Mouse (Mus musculus): ENCODE results near the gene Trmt44. TPM values are rescaled to one million over a fixed set of nuclear protein-coding genes. Genes with fewer than 3 reads are reported as not detected.

Gene Trmt44
- polyA plus RNA-seq, 1 experiment = 6.5 TPM

GRCm38 (mm10) chr5:35596169-35597160, 21.6 kb upstream of the Trmt44 start:
- TF ChIP-seq GATA1 (IDR thresholded peaks at IDR 0.05; ENCODE audit: low read length) = no peak

DNA sequence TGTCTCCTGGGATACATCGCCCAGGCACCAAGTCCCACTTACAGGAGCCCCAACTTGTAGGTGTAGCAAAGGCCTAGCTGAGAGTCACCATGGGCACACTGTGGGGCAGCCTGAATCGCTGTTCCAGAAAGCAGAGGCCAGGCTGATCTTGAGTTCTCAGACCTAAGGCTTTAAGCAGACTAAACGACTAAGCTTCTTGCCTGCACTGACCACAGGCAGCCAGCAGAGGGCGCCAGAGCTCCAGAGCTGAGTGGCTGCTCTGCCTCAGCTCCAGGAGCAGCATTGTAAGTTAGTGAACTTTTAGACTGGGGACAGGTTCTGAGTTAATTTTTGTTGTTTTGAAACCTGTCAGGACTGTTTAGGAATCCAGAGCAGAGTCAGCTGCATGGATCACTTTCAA, 20.8 kb upstream of the Trmt44 start:
- TF ChIP-seq GATA1 (IDR thresholded peaks at IDR 0.05; ENCODE audit: low read length) = no peak

GRCm38 (mm10) chr5:35594768-35595167, 19.9 kb upstream of the Trmt44 start:
- TF ChIP-seq GATA1 (IDR thresholded peaks at IDR 0.05; ENCODE audit: low read length) = no peak

DNA sequence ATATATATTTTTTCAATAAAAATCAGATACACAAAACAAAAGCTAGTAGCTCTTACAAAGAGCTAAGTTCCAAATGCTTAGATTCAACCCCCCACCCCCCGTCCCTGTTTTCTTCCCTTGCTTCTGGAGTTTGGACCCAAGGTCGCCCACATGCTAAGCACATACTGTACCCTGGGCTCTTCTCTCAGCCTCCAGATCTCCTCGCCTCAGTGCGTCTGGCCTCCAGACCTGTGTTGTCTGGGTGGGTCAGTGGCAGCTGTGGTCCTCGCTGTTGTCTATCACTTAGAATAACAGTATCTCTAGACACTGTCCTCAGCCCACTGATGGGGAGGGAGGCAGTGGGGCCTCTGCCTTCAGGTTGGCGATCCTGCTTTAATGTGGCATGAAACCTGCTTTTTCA, 18.4 kb upstream of the Trmt44 start:
- TF ChIP-seq GATA1 (IDR thresholded peaks at IDR 0.05; ENCODE audit: low read length) = no peak

GRCm38 (mm10) chr5:35592824-35593223, 18.0 kb upstream of the Trmt44 start:
- TF ChIP-seq GATA1 (IDR thresholded peaks at IDR 0.05; ENCODE audit: low read length) = no peak

DNA sequence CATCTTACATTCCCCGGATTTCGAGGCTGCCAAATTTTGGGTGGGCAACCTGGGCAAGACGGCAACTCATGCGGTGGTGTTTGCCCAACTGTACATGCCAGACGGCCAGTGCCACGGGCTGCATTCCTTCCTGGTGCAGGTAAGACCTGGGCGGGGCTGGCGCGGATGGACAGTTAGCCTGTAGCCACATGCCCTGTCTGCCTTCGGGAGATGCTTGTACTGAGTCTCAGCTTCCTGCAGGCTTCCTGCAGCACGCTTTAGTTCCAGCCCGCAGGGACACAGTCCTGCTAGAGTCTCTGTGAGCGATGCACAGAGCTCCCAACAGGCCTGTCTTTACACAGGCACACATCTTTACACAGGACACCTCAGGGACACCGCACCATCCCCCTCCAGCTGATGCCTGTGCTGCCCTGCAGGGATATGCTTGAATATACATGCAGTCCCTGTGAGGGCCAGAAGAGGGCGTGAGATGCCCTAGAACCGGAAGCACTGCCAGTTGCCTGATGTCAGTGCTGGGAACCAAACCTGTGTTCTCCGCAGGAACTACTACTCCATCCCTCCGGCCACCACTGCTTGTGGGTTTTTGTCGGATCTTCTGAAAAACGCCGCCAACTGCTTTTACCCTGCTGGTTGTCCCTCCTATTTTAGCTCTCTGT, 17.3 kb upstream of the Trmt44 start:
- no peak for TF ChIP-seq GATA1 (IDR thresholded peaks at IDR 0.05; ENCODE audit: low read length)

DNA sequence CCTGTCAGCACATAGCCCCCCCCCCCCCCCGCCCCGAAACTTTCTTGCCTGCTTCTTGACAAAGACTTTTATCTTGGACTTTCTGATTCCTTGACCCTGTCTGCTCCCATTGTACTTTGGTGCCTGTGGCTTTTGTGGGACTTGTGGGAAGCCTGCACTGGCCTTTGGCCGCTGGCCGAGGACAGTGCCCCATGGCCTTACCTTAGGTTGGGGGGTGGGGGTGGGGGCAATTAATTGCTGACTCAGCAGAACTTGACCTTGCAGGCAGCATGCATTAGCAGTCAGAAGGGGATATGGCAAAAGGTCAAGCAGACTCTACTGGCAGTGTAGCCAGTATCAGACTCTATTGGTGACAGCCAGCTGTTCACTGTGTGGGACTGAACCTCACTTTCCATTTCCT, 16.6 kb upstream of the Trmt44 start:
- no peak for TF ChIP-seq GATA1 (IDR thresholded peaks at IDR 0.05; ENCODE audit: low read length)

GRCm38 (mm10) chr5:35583221-35583783, 8.4 kb upstream of the Trmt44 start:
- TF ChIP-seq GATA1 (IDR thresholded peaks at IDR 0.05; ENCODE audit: low read length) = no peak

- TF ChIP-seq GATA1 (IDR thresholded peaks at IDR 0.05; ENCODE audit: low read length) = no peak
These were observed 7.8 kb upstream of the Trmt44 start, which contains the start of gene Acox3 for GRCm38 (mm10) chr5:35582445-35583220. Acox3 (plus strand) TSS chr5:35583040.

GRCm38 (mm10) chr5:35580156-35580922, 5.5 kb upstream of the Trmt44 start:
- no peak for TF ChIP-seq GATA1 (IDR thresholded peaks at IDR 0.05; ENCODE audit: low read length)

DNA sequence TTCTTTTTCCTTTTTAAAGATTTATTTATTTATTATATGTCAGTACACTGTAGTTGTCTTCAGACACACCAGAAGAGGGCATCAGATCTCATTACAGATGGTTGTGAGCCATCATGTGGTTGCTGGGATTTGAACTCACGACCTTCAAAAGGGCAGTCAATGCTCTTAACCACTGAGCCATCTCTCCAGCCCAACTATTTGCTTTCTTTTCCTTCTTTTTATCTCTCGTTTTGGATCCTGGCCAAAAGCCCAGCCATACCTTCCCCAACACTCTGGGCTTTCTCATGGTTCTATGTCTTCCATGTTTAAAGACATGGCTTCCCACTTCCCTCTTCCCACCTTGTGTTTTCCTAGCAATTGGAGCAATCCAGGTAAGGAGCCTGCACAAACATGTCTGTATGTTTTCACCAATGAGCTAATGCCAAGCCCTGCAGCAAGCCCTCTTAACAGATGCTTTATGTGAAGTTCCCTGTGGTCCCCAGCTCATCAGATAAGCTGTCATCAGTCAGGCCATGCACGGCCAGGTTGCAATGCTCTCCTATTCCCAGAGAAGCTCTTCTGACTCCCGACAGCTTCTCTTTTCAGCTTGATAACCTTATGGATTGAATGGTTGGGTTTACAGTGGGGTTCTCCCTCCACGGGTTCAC, 4.5 kb upstream of the Trmt44 start:
- no peak for TF ChIP-seq GATA1 (IDR thresholded peaks at IDR 0.05; ENCODE audit: low read length)

DNA sequence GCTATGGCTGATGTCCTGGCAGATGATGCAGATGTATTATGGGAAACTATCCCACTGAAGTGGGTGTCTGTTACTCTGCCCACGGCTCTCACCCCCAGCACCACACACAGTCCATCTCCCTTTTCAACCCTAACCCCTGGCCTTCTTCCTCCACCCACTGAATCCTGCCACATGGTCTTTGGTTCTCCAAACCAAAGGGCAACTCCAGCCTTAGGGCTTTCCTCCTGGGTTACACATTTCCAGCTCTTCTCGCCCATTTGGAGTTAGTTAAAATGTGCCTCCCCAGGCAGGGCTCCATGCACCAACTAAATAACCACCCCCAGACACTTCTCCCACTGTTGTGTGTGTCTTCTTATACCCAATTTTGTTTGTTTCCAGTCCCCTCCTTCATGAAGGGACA, 3.5 kb upstream of the Trmt44 start:
- TF ChIP-seq GATA1 (IDR thresholded peaks at IDR 0.05; ENCODE audit: low read length) = no peak

DNA sequence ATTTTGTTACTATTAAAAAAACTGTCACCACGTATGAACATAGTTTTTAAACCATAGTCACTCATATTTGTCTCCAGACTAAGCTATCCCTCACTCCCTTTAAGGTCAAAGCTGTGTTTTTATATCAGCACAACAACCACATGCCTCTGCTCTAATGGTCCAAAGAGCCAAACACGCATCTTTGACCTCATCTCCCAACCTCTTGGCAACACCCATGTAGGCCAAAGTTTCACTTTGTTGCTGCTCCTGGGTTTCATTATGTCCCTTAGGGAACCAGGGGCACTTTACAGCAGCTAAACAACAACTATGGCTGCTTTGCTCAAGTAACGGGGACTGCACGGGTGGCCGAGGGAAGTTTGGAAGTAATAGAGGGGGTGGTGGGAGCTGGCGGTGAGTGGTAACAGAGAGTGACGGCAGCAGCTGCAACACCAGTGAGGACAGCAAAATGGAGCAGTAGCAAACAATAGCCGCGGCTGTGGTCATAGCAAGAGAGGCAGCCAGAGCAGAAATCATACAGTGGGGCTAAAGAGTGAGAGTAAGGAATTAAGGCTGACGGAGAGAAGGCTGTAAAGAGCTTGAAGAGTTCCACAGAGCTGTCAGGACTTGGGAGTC, 1.6 kb upstream of the Trmt44 start:
- TF ChIP-seq GATA1 (IDR thresholded peaks at IDR 0.05; ENCODE audit: low read length) = no peak

DNA sequence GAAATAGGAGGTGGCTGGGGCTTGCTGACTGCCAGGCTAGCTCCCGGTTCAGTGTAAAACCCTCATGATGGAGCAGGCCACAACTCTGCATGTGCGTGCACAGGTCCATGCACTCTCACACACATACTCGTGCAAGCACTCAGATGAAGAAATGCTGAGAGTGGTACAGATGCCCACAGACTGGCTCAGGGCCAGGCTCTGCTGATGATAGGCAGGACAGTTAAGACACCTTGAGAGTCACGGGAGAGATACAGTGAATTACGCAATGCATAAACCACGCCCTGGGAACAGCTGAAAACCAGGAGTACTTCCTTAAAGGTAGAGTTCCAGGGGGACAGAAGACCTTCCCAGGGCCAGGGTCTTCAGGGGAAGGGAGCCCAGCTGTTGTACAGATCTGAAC, 3.3 kb downstream of the Trmt44 start:
- TF ChIP-seq GATA1 (IDR thresholded peaks at IDR 0.05; ENCODE audit: low read length) = no peak

Measured in G1E-ER4 (cell line).